Mouse (Mus musculus) myocyte (in vitro differentiated cells): ENCODE results near the gene Cdc42ep3.

Source experiments
- CEBPB ChIP-seq: IDR thresholded peaks from 2 replicates; pipeline ENCODE4 v1.6.1; 2011; ENCODE audit warnings: mild to moderate bottlenecking, moderate library complexity; ENCODE audit not compliant: poor library complexity, insufficient read depth, severe bottlenecking
- POLR2A ChIP-seq: IDR thresholded peaks from one replicate; pipeline ENCODE4 v1.6.1; 2011; ENCODE audit warnings: low read depth, mild to moderate bottlenecking, control low read depth, moderate library complexity; ENCODE audit not compliant: insufficient read length
- POLR2AphosphoS2 ChIP-seq: IDR thresholded peaks from one replicate; pipeline ENCODE4 v1.6.1; 2011; ENCODE audit warnings: low read depth, control low read depth; ENCODE audit not compliant: insufficient read length

GRCm38 (mm10) chr17:79317085-79317751 lies 37.7 kb downstream of the Cdc42ep3 start:
- no peak for TF ChIP-seq CEBPB
- TF ChIP-seq POLR2A = no peak
- no peak for TF ChIP-seq POLR2AphosphoS2
